Mouse (Mus musculus) limb, embryonic 12.5 days (tissue): ENCODE results near the gene Pmepa1. TPM values are rescaled to one million over a fixed set of nuclear protein-coding genes. Genes with fewer than 3 reads are reported as not detected.

Experiments used
- ATAC-seq: fragments of 200-750 bp; cut with Nextera tagmentation; 2 replicates; pipeline ENCODE4 v1.8.0; 2017; ENCODE audit warnings: low read depth, moderate TSS enrichment; ENCODE audit not compliant: insufficient number of reproducible peaks, insufficient read depth, low FRiP score, low TSS enrichment
- H3K27ac ChIP-seq: fragments of 300-500 bp; sonication (generic); 2 replicates; pipeline ENCODE4 v1.5.1; 2016; ENCODE audit warnings: mild to moderate bottlenecking, moderate library complexity
- H3K27me3 ChIP-seq: fragments of 300-500 bp; sonication (generic); 2 replicates; pipeline ENCODE4 v1.6.1; 2016; ENCODE audit warnings: mild to moderate bottlenecking, moderate library complexity
- H3K36me3 ChIP-seq: fragments of 300-500 bp; sonication (generic); 2 replicates; pipeline ENCODE4 v1.6.1; 2016; ENCODE audit warnings: mild to moderate bottlenecking, moderate library complexity
- H3K4me1 ChIP-seq: fragments of 300-500 bp; sonication (generic); replicated peaks from 2 replicates; pipeline ENCODE4 v1.6.1; 2016
- H3K4me2 ChIP-seq: fragments of 300-500 bp; sonication (generic); 2 replicates; pipeline ENCODE4 v1.6.1; 2016; ENCODE audit warnings: mild to moderate bottlenecking, moderate library complexity
- H3K4me3 ChIP-seq: fragments of 300-500 bp; sonication (generic); replicated peaks from 2 replicates; pipeline ENCODE4 v1.5.1; 2016; ENCODE audit warnings: mild to moderate bottlenecking
- H3K9ac ChIP-seq: fragments of 300-500 bp; sonication (generic); replicated peaks from 2 replicates; pipeline ENCODE4 v1.6.1; 2016; ENCODE audit warnings: mild to moderate bottlenecking, moderate library complexity
- H3K9me3 ChIP-seq: fragments of 300-500 bp; sonication (generic); 2 replicates; pipeline ENCODE4 v1.6.1; 2016; ENCODE audit warnings: mild to moderate bottlenecking, moderate library complexity
- WGBS: fragments of 180-500 bp; shearing (Covaris S2); methylation state at CpG from one replicate; pipeline ENCODE4 v1.1.7; 2016; 5-methylcytosine and 5-hydroxymethylcytosine counted together
- polyA plus RNA-seq: library from polyadenylated mRNA; unstranded; fragments of >200 nt; fragmentation: Nextera tagmentation; extraction: Ambion mirVana; gene quantifications from 2 replicates; pipeline ENCODE4 v1.2.1, GENCODE M21; 2016

The Pmepa1 gene
- polyA plus RNA-seq, 1 experiment from 2014 or later = 4.0 TPM

DNA sequence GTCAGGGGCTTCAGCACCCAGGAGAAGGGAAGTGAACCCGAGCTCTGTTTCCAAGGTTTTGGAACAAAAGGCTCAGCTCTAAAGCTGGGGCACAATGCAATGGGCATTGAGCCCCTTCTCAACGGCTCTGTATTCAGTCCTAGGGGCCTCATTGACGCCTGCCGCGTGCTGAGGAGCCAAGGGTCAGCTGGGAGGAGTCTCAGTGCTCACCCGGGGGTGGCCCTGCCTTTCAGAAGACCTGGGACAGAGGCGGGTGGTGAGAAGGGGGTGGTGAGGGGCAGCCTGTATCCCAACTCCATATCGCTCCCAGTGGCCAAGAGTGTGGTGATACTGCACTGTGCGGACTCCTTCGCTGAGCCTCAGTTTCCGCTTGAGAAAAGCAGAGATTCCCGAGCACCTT lies 33.5 kb downstream of the Pmepa1 start:
- Histone ChIP-seq H3K4me3 (no peak overlapping the region), H3K9ac (no peak overlapping the region), H3K9me3 (no peaks in the 10 kb centered on the region), H3K4me2 (no peak overlapping the region), H3K36me3 (no peaks in the 10 kb centered on the region), H3K27me3 (peaks cover 3% of the 10 kb centered on the region; the same call in 1 of the 2 replicates), H3K4me1 (peaks cover 80% of the 10 kb centered on the region), H3K27ac (no peak overlapping the region)
- 30% methylated on average over 12 of the region's 12 CpGs for WGBS
- no peak for ATAC-seq

DNA sequence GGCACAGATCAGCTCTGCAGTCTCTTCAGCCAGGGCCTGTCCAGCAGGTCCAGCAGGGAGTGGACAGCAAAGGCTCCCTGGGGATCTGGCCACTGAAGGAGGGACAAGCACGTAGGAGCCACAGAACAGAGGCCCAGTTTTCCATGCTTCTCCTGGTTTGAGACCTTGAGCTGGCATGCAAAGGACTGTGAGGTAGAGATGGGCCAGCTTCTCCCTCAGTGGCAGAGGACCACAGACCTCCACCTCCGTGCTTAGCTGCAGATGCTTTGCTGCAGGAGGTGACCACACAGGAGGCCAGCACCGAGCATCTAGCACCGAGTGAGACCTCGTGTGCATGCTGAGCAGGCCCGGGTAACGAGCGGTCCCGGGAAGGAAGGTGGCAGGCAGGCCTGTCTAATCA lies 35.6 kb downstream of the Pmepa1 start:
- Histone ChIP-seq H3K4me1 (peaks cover 80% of the 10 kb centered on the region), H3K27ac (no peak overlapping the region), H3K4me2 (no peak overlapping the region), H3K4me3 (no peak overlapping the region), H3K27me3 (peaks cover 3% of the 10 kb centered on the region; the same call in 1 of the 2 replicates), H3K36me3 (no peaks in the 10 kb centered on the region), H3K9ac (no peak overlapping the region), H3K9me3 (no peaks in the 10 kb centered on the region)
- no peak for ATAC-seq
- 44% methylated on average over 9 of the region's 9 CpGs for WGBS

DNA sequence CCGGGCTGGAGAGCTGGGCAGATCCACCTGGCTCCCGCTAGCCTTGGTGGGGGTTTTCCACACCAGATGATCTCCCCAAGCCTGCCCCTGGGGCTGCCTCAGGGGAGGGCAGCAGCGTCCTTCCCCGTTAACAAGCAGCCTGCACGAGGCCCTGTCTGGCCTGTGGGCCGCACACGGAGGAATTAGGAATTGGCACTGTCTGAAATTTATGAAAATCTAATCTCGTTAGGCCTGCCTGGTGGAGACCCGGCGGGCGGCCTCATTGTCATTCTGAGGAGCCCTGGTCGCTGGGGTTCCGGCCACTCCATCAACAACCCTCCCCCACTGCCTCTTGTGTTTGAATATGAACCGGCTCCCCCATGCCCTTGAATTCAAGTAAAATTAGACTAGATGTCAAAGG lies 37.8 kb downstream of the Pmepa1 start:
- Histone ChIP-seq H3K27me3 (peaks cover 3% of the 10 kb centered on the region; the same call in 1 of the 2 replicates), H3K4me2 (no peak overlapping the region), H3K9me3 (no peaks in the 10 kb centered on the region), H3K4me1 (peaks cover 86% of the 10 kb centered on the region), H3K9ac (peak overlapping the region; percentile 48), H3K36me3 (peaks cover 8% of the 10 kb centered on the region), H3K27ac (0 out of 2 replicates have a peak overlapping the region, but pooled peaks have one; percentile 5), H3K4me3 (no peak overlapping the region)
- 11% methylated on average over 14 of the region's 14 CpGs for WGBS
- no peak for ATAC-seq

DNA sequence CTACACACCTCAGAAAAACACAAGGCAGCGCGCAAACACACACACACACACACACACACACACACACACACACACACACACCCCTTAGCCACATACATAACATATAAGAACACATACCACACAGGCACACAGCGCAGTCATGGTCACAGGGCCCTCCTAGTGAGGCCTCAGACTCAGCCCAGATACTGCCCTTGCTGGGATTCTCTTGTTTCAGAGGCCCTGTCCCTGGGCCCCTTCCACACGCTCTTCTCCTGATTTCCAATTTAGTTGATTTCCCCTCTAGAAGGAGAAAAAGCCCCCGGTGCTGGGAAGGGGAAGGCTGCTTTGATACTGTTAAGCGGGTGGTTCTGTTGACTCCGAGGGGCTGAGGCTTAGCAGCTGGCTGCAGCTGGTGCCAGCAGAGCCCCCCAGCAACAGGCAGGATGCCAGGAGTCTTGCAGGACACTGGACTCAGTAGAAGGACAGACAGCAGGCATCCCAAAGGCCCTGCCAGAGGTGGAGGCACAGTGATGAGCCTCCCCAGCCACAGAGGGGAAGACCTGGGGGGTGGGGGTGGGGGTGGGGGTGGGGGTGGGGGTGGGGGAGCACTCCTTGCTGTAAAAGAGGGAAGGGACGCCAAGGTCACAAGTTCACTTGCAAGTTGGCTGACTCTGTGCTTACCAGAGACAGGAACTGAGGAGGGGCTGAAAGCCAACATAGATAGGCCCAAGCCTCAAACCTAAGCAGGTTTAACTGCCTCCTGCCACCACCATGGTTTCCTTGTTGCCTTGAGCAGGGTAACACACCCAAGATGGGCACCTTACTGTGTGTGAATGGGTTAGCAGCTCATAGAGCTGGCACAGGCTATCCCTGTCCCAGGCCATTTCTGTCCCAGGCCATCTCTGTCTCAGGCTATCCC lies 40.6 kb downstream of the Pmepa1 start:
- H3K4me1 ChIP-seq = peaks cover 61% of the 10 kb centered on the region
- no peak overlapping the region; the same call in 1 of the 2 replicates for H3K9ac ChIP-seq
- peak overlapping the region; percentile 42; the same call in 1 of the 2 replicates for H3K27ac ChIP-seq
- peaks cover 2% of the 10 kb centered on the region; the same call in 1 of the 2 replicates for H3K27me3 ChIP-seq
- no peak for ATAC-seq
- peaks cover 37% of the 10 kb centered on the region for H3K36me3 ChIP-seq
- H3K4me2 ChIP-seq = no peak overlapping the region
- H3K9me3 ChIP-seq = no peaks in the 10 kb centered on the region
- 61% methylated on average over 8 of the region's 8 CpGs for WGBS
- no peak overlapping the region for H3K4me3 ChIP-seq

DNA sequence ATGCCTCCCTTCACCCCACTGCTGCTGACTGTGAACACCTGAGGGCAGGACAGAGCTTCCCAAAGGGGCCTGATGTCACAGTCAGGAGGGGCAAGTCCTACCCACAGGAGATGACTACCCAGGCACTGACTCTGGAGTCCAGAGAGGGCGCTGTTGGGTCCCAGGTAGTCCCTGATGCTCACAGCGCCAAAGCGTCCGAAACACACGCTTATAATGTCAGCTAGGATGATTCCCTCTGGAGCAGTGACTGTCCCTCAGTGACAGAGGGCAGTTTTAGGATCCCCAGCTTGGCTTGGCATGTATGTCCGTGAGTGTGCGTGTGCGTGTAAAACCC lies 43.6 kb downstream of the Pmepa1 start:
- Histone ChIP-seq H3K27ac (no peak overlapping the region), H3K4me3 (no peak overlapping the region), H3K4me2 (no peak overlapping the region), H3K36me3 (peaks cover 57% of the 10 kb centered on the region), H3K4me1 (peaks cover 47% of the 10 kb centered on the region), H3K27me3 (no peaks in the 10 kb centered on the region), H3K9ac (no peak overlapping the region), H3K9me3 (no peaks in the 10 kb centered on the region)
- 81% methylated on average over 8 of the region's 8 CpGs for WGBS
- no peak for ATAC-seq

DNA sequence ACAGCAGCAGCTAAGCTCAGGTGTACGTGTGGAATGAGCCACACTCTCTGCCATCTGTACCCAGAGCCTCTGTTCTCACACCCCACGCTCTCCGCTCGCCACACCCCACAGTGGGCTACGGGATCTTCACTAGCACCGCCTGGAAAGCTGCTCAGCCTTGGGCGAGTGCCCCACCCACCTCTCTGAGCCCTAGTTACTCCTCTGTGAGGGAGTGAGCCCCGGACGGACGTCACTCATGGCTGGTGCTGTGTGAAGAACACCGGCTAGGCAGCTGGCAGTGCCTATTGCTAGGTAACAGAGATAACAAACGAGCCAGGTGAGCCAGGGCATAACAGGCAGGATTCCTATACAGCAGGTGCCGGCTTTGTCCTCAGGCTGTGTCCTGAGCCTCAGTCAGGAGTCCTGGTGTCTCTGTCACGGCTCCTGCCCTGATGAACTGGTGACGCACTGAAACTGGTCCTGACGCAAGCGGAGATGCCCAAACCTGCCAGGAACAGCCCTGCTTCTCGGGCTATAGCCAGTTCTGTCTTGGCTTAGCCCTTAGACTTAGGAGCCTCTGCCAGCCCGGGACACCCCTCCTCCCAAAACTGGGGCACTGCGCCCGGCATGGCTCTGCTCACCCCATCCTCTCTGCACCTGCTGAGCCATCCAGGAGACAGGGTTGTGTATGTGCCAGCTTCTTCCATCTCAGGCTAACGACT lies 44.1 kb downstream of the Pmepa1 start:
- Histone ChIP-seq H3K27ac (no peak overlapping the region), H3K27me3 (no peaks in the 10 kb centered on the region), H3K9me3 (no peaks in the 10 kb centered on the region), H3K4me3 (no peak overlapping the region), H3K9ac (no peak overlapping the region), H3K4me1 (peaks cover 42% of the 10 kb centered on the region), H3K4me2 (no peak overlapping the region), H3K36me3 (peaks cover 61% of the 10 kb centered on the region)
- no peak for ATAC-seq
- whole genome bisulfite sequencing = 86% methylated on average over 22 of the region's 22 CpGs

DNA sequence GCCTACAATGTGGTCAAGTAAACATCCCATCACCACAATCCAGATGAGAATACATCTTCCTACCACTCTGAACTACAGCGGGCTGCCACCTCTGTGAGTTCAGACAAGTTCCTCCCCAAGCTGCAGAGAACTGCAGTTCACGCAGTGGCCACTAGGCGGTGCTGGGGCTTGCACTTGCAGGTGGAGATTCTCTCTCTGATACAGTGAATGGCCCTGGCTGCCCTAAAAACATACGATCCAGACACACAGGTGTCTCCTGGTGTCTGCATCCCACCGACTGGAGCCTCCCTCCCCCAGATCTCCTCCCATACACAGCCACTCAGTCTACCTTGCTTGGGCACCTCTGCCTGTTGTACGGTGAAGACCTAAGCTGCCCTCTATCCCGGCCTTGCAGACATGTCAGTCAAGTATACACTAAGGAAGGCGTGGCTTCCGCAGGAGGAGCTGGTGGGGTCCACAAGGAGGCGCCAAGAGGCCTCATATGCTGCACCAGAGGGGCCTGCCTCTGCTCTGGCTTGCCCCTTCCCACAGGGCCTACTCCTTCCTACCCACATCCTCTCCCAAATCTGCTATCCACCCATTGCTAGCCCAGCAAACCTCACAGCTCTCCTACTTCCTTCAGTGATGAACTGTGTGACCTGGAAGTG lies 46.6 kb downstream of the Pmepa1 start:
- Histone ChIP-seq H3K4me2 (peak overlapping the region; percentile 31; the same call in 1 of the 2 replicates), H3K9ac (no peak overlapping the region), H3K36me3 (peaks cover 79% of the 10 kb centered on the region), H3K9me3 (no peaks in the 10 kb centered on the region), H3K27ac (peak overlapping the region; percentile 64), H3K4me1 (peaks cover 23% of the 10 kb centered on the region), H3K27me3 (no peaks in the 10 kb centered on the region), H3K4me3 (no peak overlapping the region)
- 5% methylated on average over 10 of the region's 10 CpGs for WGBS
- ATAC-seq = peak; percentile 77

DNA sequence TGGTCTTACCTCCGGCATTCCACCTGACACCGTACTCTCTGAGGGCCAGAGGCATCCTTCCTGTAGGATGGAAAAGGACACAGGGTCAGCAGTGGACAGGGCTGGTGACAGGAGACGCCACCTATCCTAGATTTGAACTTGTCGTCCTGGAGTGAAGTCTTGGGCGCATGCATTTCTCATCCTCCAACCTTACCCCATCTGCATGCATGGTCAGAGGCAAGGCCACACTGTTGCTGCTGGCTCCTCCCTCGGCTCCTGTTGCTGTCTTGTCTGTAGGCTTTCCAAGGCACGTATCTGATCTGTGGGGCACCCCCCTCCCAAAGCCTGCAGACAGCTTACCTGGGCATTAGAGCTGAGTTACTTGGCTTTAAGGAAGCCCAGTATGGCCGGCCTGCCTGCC lies 47.8 kb downstream of the Pmepa1 start:
- Histone ChIP-seq H3K9ac (no peak overlapping the region), H3K9me3 (no peaks in the 10 kb centered on the region), H3K27ac (no peak overlapping the region), H3K4me3 (no peak overlapping the region), H3K36me3 (peaks cover 71% of the 10 kb centered on the region), H3K4me1 (peaks cover 27% of the 10 kb centered on the region), H3K27me3 (no peaks in the 10 kb centered on the region), H3K4me2 (no peak overlapping the region)
- 92% methylated on average over 8 of the region's 8 CpGs for whole genome bisulfite sequencing
- ATAC-seq = no peak

DNA sequence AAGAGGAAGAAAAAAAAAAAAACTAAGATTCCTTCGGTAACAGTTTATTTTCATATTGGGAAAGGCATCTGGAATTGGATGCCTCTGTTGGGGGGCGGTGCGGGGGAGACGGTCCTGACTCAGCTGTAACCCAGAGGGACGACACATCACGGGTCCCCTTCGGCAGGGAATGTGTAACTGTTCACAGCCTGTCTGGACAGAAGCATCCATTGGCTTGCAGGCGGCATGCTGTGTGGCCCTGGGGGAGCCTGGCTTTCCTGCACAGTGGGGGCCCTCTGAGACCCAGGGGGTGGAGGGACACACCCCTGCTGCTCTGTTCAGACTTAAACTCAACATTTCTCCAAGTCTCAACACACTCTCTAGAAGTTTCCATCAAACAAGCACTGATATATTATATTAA lies 49.5 kb downstream of the Pmepa1 start:
- Histone ChIP-seq H3K9ac (no peak overlapping the region), H3K4me1 (peaks cover 33% of the 10 kb centered on the region), H3K36me3 (peaks cover 53% of the 10 kb centered on the region), H3K27ac (no peak overlapping the region), H3K27me3 (no peaks in the 10 kb centered on the region), H3K9me3 (no peaks in the 10 kb centered on the region), H3K4me3 (no peak overlapping the region), H3K4me2 (no peak overlapping the region)
- ATAC-seq = no peak
- WGBS = 90% methylated on average over 8 of the region's 8 CpGs

DNA sequence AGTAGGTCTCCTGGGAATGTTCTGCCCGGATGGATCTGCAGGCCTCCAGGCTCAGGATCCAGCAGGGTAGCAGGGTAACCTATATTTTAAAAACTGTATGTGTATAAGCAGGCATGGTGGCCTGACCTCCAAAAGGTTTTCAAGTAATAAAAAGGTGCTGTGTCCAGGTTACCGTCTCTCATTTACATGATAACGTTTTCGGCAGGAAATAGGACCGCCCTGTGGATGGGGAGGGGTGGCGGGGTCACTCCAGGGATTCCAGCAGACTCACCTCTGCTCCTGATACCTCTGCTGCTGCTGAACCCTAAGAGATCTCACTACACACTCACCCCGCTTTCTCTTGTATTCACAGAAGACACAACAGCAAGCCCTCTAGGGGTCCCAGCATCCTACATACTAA lies 50.4 kb downstream of the Pmepa1 start:
- no peak overlapping the region for H3K4me3 ChIP-seq
- WGBS = 81% methylated on average over 7 of the region's 7 CpGs
- H3K4me2 ChIP-seq = no peak overlapping the region
- no peak overlapping the region for H3K27ac ChIP-seq
- H3K9ac ChIP-seq = no peak overlapping the region
- no peak for ATAC-seq
- no peaks in the 10 kb centered on the region for H3K27me3 ChIP-seq
- H3K9me3 ChIP-seq = no peaks in the 10 kb centered on the region
- H3K36me3 ChIP-seq = peaks cover 45% of the 10 kb centered on the region
- peaks cover 33% of the 10 kb centered on the region for H3K4me1 ChIP-seq

DNA sequence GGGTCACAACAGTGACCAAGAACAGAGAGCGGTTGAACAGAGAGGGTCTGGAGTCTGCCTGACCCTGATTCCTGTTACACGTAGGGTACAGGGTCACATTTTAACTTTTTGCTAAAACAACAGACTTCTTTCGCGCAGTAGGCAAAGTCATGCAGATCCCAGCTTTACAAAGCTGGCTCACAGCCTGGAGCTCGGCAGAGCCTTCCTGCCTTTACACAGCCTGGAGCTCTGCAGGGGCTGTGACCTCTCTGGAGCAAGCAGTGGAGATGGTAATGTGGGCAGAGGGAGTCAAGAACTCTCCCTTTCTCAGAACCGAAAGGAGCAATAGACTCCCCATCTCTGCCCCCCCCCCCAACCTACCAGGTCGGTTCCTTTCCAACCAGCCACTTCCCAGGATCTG lies 51.5 kb downstream of the Pmepa1 start:
- Histone ChIP-seq H3K4me3 (no peak overlapping the region), H3K4me2 (no peak overlapping the region), H3K27ac (0 out of 2 replicates have a peak overlapping the region, but pooled peaks have one; percentile 4), H3K27me3 (no peaks in the 10 kb centered on the region), H3K9ac (no peak overlapping the region), H3K9me3 (no peaks in the 10 kb centered on the region), H3K4me1 (peaks cover 26% of the 10 kb centered on the region), H3K36me3 (peaks cover 37% of the 10 kb centered on the region)
- no peak for ATAC-seq
- 71% methylated on average over 7 of the region's 7 CpGs for WGBS
